Mouse (Mus musculus): ENCODE results near the gene Enpp6. TPM values are rescaled to one million over a fixed set of nuclear protein-coding genes. Genes with fewer than 3 reads are reported as not detected.

The Enpp6 gene
- total RNA-seq, 2 experiments from 2014 or later: 4.7 to 7.2 TPM

DNA sequence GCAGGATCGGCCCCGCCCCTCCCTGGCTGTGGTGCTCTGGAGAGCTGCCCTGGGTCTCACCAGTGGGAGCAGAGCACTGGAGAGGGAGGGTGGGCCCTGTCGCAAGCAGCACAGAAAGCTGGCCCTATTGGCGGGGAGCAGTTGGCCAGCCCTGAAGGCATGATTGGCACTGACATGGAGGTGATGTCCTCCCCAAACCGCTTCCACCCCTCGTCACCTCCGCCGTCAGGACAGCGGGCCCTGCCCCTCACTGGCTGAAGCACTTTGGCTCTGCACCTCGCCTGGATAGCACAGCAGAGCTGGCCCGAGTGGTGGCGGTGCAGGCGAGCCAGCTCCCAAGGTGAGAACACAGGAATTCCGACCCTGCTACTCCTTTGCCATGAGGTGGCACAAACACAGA is 20.9 kb upstream of the Enpp6 start:
- no peak for DNase-seq (ENCODE audit: low spot score in 2 of 2)
- Histone ChIP-seq H3K27ac (no peak overlapping the region), H3K4me3 (no peak overlapping the region)
- TF ChIP-seq CTCF (conservative IDR thresholded peaks at IDR 0.05): no peak

DNA sequence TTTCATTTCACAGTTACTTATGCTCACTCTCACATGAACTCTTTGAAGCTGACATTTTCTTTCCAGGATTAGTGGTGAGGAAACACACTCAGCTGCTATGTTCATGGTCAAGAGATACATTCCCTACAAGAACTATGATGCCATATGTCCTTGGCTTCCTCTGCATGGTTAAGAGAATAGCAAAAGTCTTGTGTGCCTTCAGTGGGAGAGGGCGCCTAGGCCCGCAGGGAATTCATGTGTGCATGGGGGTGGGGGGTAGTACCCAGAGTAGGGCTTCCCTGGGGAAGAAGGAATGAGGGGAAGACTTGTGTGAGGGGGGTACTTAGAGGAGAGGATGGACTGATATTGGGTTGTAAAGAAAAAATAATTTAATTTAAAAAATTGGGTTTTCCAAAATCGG is 18.0 kb upstream of the Enpp6 start:
- TF ChIP-seq CTCF (conservative IDR thresholded peaks at IDR 0.05): no peak
- H3K27ac ChIP-seq: no peak overlapping the region

DNA sequence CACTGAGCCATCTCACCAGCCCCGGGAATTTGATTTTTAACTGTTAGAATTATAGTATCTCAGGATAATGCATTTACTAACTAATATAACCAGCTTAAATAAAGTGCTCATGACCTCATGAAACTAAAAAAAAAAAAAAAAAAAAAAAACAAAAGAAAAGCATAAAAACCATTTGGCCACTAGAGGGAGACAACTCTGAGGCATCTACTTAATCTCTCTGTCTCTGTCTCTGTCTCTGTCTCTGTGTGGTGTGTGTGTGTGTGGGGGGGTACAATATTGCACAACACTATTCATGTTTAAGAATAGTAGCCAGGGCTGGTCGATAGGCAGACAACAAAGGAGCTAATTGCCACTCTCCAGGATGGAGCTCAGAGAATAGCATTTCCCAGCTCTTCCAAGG is 17.3 kb upstream of the Enpp6 start:
- H3K27ac ChIP-seq: no peak overlapping the region
- peak; percentile 70 for TF ChIP-seq CTCF (conservative IDR thresholded peaks at IDR 0.05)
- no peak overlapping the region for H3K4me3 ChIP-seq
- no peak for DNase-seq (ENCODE audit: low spot score in 2 of 2)

More for the DNA sequence above, 18.0 kb upstream of the Enpp6 start:
- DNase-seq (ENCODE audit: low spot score in 2 of 2): no peak
- H3K4me3 ChIP-seq: no peak overlapping the region

DNA sequence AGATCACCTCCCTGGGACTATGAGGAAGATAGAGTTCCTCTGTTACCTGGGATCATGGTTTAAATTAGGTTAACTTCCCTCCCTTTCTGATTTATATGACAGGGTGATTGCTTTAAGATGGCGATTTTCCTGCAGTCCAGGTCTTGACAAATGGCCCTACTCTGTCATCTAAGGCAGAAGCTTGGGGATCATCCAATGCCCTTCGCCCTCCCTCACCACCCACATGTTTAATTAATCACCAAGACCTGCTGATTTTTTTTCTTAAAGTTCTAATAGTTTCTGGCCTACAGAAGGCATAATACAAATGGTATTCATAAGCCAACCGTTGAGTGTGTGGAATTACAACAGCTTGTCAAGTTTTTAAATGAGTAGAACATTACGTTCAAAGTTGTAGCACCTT is 9.3 kb upstream of the Enpp6 start:
- TF ChIP-seq CTCF (conservative IDR thresholded peaks at IDR 0.05): no peak
- DNase-seq (ENCODE audit: low spot score in 2 of 2): no peak
- H3K27ac ChIP-seq: no peak overlapping the region

DNA sequence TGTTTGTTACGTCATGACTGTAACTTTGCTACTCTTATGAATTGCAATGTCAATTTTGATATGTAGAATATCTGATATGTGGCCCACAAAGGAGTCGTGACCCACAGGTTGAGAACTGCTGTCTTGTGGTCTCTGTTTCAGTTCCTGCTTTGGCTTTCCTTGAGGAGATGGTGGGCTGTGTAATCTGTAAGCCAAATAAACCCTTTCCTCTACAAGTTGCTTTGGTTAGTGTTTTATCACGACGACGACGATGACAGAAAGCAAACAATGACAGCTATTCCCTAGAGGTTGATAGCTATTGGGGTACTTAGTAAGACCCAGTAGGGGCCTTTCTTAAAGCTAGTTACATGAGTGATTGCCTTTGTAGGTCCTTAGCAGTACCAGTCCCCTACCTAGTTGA is 4.5 kb upstream of the Enpp6 start:
- no peak overlapping the region for H3K4me3 ChIP-seq
- no peak overlapping the region for H3K27ac ChIP-seq
- TF ChIP-seq CTCF (conservative IDR thresholded peaks at IDR 0.05): no peak
- DNase-seq (ENCODE audit: low spot score in 2 of 2): no peak

More for the DNA sequence above, 9.3 kb upstream of the Enpp6 start:
- no peak overlapping the region for H3K4me3 ChIP-seq

DNA sequence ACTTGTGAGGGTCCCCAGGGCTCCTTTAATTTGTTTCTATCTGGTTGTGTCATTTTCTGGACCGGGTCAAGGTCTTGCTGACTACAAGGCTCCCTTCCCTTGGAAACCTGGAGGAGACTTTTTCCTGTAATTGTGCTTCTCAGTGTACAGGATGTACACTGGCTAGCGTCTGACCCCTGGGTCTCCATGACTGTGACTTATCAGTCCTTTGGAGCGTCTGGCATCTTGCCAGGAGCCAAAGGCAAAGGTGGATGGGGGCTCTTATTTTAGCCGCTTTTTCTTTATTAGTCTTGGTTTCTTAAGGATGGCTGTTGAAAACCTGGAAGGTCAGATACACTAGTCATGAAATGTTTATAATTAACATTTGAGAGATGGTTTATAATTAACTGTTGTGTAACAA is 3.9 kb upstream of the Enpp6 start:
- no peak for TF ChIP-seq CTCF (conservative IDR thresholded peaks at IDR 0.05)
- Histone ChIP-seq H3K4me3 (no peak overlapping the region), H3K27ac (no peak overlapping the region)
- DNase-seq (ENCODE audit: low spot score in 2 of 2): no peak

DNA sequence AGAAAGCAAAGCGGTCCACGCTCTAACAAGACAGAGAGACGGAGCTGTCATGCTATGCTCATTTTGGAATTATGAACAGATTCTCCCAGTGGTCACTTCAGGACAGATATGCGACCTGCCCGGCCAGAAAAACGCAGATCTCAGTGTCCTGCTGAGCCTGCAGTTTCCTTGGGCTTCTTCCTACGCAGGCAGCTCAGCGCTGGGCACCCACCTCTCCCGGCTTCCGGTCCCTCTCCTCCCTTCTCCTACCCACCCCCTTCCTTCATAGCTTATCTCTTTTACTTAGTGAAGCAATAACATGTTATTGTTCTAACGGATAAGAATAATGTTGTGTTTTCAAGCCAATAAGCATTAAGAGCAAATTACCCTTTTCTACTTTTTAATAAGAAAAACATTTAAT is 2.0 kb upstream of the Enpp6 start:
- no peak for DNase-seq (ENCODE audit: low spot score in 2 of 2)
- H3K27ac ChIP-seq: no peak overlapping the region
- TF ChIP-seq CTCF (conservative IDR thresholded peaks at IDR 0.05): no peak
- H3K4me3 ChIP-seq: no peak overlapping the region

DNA sequence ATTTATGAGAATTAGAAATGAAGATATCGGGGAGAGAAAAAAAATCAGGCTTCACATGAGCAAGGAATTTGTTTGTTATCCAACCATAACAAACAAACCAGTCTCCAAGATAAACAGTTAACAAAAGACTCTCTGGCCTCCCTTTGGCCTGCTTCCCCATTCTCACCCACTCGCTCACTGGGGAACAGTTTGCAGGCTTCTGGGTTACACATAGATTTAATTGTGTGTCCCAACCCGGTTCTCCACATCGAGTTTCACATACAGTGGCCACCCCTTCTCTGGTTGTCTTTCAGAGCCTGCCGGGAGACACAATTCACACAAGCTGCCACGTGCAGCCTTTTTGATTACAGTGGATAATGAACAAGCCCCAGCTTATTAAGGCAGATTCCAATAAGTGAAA is 1.7 kb downstream of the Enpp6 start:
- H3K27ac ChIP-seq: no peak overlapping the region
- DNase-seq (ENCODE audit: low spot score in 2 of 2): no peak
- no peak overlapping the region for H3K4me3 ChIP-seq
- no peak for TF ChIP-seq CTCF (conservative IDR thresholded peaks at IDR 0.05)

DNA sequence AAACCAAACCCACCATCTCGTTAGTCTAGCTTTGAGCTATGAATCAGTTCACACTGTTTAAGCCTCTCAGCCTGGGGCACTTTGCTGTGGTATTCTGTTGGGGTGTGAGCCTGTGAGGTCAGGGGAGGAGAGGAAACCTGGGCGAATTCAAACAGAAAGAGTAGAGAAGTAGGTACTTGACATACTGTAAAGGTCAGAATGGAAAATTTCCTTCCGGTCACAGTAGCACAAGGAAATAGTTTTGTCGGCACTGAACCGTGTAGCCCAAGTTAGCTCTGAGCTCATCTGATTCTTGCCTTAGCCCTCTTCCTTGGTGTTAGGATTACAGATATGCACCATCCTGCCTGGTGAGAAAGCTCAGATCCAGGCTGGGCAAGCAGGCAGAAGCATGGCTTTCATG is 4.4 kb downstream of the Enpp6 start:
- Histone ChIP-seq H3K4me3 (no peak overlapping the region), H3K27ac (no peak overlapping the region)
- no peak for TF ChIP-seq CTCF (conservative IDR thresholded peaks at IDR 0.05)
- DNase-seq (ENCODE audit: low spot score in 2 of 2): no peak

DNA sequence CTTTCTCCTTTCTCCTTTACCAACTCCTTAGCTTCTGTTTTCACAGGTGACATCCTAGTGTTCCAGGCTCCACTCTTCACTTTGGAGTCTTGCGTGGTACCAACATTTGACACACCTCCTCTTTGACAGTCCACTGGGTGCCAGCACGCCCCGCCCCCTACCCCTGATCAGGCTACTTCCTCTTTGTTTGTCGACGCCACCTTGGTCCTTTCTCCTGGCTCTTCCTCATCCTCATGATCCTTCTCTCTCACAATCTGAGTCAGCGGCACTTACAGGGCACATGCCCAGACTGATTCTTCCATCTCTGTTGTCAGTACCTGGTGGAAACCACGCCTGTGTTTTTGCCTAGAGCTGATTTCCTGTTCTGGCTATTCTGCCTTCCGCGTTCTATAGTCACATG is 5.9 kb downstream of the Enpp6 start:
- TF ChIP-seq CTCF (conservative IDR thresholded peaks at IDR 0.05): no peak
- no peak for DNase-seq (ENCODE audit: low spot score in 2 of 2)
- no peak overlapping the region for H3K27ac ChIP-seq

DNA sequence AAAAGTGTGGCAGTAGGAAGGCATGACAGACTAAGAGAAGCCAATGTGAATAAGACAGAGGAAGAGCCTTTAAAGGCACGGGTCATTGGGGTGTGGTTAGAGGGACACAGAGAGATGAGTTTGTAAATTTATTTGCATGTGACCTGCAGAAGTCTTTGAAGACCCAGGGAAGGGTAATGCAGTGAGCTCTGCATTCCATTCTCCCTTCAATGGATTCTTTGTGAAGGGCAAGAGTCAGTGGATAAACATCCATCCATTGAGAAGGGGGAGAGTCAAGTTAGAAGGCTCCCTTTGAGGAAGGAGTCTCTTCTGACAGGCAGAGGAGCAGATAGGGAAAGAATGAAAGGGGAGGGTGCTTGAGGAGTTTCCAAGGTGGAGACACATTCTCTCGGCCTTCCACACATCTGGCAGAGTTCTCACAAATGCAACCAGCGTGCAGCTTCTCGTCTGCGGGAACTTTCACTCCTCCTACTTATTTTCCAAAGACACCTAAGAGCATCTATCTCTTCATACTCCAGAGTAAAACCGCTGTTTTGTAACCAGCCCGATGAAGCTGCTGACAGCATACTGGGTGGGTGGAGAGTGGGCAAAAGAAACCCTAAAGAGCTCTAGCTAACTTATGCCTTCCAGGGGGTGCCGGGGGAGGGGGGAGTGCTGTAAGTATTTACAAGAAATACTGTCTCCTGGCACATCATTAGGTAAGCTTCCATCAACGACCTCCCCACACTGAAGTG is 9.4 kb downstream of the Enpp6 start:
- Histone ChIP-seq H3K4me3 (no peak overlapping the region), H3K27ac (no peak overlapping the region)
- DNase-seq (ENCODE audit: low spot score in 2 of 2): no peak
- no peak for TF ChIP-seq CTCF (conservative IDR thresholded peaks at IDR 0.05)

More for the DNA sequence above, 5.9 kb downstream of the Enpp6 start:
- no peak overlapping the region for H3K4me3 ChIP-seq

DNA sequence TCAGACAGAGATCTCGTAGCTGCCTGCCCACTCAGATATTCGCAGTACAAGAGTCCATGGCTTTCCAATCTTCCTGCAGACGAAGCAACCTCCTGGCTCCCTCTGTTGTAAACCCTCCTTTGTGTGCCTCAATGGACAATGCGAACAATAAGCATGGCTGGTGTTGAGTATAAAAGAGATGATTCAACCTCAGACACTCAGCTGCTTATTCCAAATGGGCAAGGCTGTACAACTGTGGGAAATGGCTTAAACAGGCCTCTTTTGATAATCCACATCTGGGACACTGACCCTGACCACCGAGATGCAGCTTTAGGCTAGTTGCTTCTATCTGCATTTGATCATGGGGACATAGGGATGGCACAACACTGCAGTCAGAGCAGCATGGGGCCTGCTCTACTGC is 19.0 kb downstream of the Enpp6 start:
- no peak overlapping the region for H3K4me3 ChIP-seq
- TF ChIP-seq CTCF (conservative IDR thresholded peaks at IDR 0.05): no peak
- DNase-seq (ENCODE audit: low spot score in 2 of 2): peak in 1 of 2 experiments; percentile 13
- no peak overlapping the region for H3K27ac ChIP-seq

DNA sequence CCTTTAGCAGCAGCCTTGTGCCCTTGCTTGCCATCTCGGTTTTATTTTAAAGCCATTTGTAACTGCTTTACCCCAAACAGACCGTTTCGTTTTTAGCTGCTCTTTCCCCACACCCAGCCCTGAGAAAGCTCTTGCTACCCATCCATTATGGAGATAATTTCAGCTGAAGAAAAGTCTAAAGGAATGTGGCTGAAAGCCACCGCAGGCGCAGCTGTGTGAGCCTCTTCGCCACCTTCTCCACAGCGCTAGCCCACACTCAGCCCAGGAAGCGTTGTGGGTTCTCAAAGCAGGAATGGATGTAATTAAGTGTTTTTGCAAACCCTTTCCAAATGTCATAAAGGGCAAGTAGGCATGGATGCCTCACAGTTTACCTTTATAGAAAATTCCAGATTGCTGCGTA is 20.1 kb downstream of the Enpp6 start:
- TF ChIP-seq CTCF (conservative IDR thresholded peaks at IDR 0.05): no peak
- H3K4me3 ChIP-seq: no peak overlapping the region
- DNase-seq (ENCODE audit: low spot score in 2 of 2): no peak
- no peak overlapping the region for H3K27ac ChIP-seq

DNA sequence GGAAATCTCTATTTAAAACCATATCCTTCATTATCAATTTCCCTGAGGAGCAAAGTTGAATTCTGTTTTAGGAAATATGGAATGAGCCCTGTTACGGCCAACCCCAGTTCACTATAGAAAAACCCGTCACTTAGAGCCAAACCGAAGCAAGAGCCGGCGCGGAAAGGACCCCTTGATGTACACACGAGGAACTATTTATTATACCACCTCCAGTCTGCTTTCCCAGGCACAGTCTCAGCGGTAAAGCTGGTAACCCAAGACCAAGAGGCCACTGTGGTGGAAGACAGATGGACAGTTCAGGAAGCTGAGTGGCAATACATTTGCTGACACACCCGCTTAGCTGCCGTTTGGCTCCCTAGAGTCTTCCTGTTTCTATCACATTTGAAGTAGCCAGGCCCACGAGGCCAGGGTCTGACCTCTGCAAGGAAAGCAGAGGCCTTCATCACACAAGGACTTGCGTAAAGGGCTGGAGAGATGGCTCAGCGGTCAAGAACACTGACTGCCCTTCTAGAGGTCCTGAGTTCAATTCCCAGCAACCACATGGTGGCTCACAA is 21.6 kb downstream of the Enpp6 start:
- TF ChIP-seq CTCF (conservative IDR thresholded peaks at IDR 0.05): no peak
- no peak for DNase-seq (ENCODE audit: low spot score in 2 of 2)
- no peak overlapping the region for H3K27ac ChIP-seq

More for the DNA sequence above, 21.6 kb downstream of the Enpp6 start:
- H3K4me3 ChIP-seq: no peak overlapping the region
